Mouse (Mus musculus) C2C12 (cell line): Measurements from ENCODE around the gene Dcaf11.

ENCODE experiments used
- CEBPB ChIP-seq: IDR thresholded peaks from one replicate; pipeline ENCODE4 v1.6.1; 2011; ENCODE audit warnings: low read depth, mild to moderate bottlenecking, control low read depth, moderate library complexity
- CTCF ChIP-seq: IDR thresholded peaks from one replicate; pipeline ENCODE4 v1.5.1; 2011; ENCODE audit not compliant: control insufficient read depth, insufficient read depth, insufficient read length
- FOSL1 ChIP-seq: IDR thresholded peaks from one replicate; pipeline ENCODE4 v1.8.0; 2011; ENCODE audit warnings: mild to moderate bottlenecking, low read length; ENCODE audit not compliant: poor library complexity, insufficient read depth, severe bottlenecking
- MAX ChIP-seq: IDR thresholded peaks from one replicate; pipeline ENCODE4 v1.6.1; 2011; ENCODE audit warnings: mild to moderate bottlenecking, control low read depth
- MYOD1 ChIP-seq: IDR thresholded peaks from one replicate; pipeline ENCODE4 v1.6.1; 2011; ENCODE audit warnings: low read depth; ENCODE audit not compliant: control insufficient read depth, insufficient read length

GRCm38 (mm10) chr14:55555788-55556187 lies 4.0 kb upstream of the Dcaf11 start:
- TF ChIP-seq FOSL1: no peak
- no peak for TF ChIP-seq MAX
- no peak for TF ChIP-seq CTCF
- TF ChIP-seq MYOD1: no peak
- no peak for TF ChIP-seq CEBPB
